Mouse (Mus musculus) megakaryocyte, embryonic 14.5 days (primary cell): ENCODE measurements at regions not wholly inside any gene's neighbourhood (a gene's known extent, or its start where the extent isn't known, plus 50 kb on each side); places are given as distances from the start of the nearest gene placed in this dataset.

Experiments used
- H3K27me3 ChIP-seq: replicated peaks from 2 replicates; pipeline ENCODE3; 2012; ENCODE audit warnings: inconsistent platforms
- H3K36me3 ChIP-seq: replicated peaks from 2 replicates; pipeline ENCODE3; 2012; ENCODE audit warnings: low read length, inconsistent platforms, mixed read lengths
- H3K4me1 ChIP-seq: 2 replicates; pipeline ENCODE4 v1.6.1; 2012; ENCODE audit warnings: inconsistent platforms
- H3K4me3 ChIP-seq: replicated peaks from 2 replicates; pipeline ENCODE3; 2012; ENCODE audit warnings: moderate library complexity, mild to moderate bottlenecking, inconsistent platforms
- H3K9me3 ChIP-seq: 2 replicates; pipeline ENCODE4 v1.6.1; 2012; ENCODE audit warnings: inconsistent platforms
- FLI1 ChIP-seq: IDR thresholded peaks from 2 replicates; pipeline ENCODE4 v1.6.1; 2012; ENCODE audit warnings: low read length, inconsistent platforms, mixed read lengths
- GATA1 ChIP-seq: IDR thresholded peaks from 3 replicates; pipeline ENCODE4 v1.6.1; 2012; ENCODE audit warnings: mixed read lengths, low read length, inconsistent platforms, borderline replicate concordance

GRCm38 (mm10) chr12:54459462-54460134, 196.8 kb downstream of the Sptssa start:
- H3K36me3 ChIP-seq, result no peaks in the 10 kb centered on the region
- peaks cover 2% of the 10 kb centered on the region for H3K27me3 ChIP-seq
- peak overlapping the region; percentile 81 for H3K4me3 ChIP-seq
- no peaks in the 10 kb centered on the region for H3K9me3 ChIP-seq
- H3K4me1 ChIP-seq, result peaks cover 23% of the 10 kb centered on the region
- TF ChIP-seq GATA1, result no peak
- TF ChIP-seq FLI1, result no peak

GRCm38 (mm10) chr12:54456731-54457130, 199.6 kb downstream of the Sptssa start:
- Histone ChIP-seq H3K4me1 (peaks cover 24% of the 10 kb centered on the region), H3K4me3 (no peak overlapping the region), H3K9me3 (no peaks in the 10 kb centered on the region), H3K27me3 (peaks cover 2% of the 10 kb centered on the region), H3K36me3 (no peaks in the 10 kb centered on the region)
- TF ChIP-seq FLI1, result no peak
- no peak for TF ChIP-seq GATA1

- no peak overlapping the region for H3K4me3 ChIP-seq
- H3K9me3 ChIP-seq, result no peaks in the 10 kb centered on the region
- peaks cover 15% of the 10 kb centered on the region for H3K4me1 ChIP-seq
- TF ChIP-seq GATA1 (no peak), FLI1 (no peak)
- no peaks in the 10 kb centered on the region for H3K36me3 ChIP-seq
- peaks cover 3% of the 10 kb centered on the region for H3K27me3 ChIP-seq
Measured at GRCm38 (mm10) chr12:54454606-54455005, 201.8 kb downstream of the Sptssa start.

DNA sequence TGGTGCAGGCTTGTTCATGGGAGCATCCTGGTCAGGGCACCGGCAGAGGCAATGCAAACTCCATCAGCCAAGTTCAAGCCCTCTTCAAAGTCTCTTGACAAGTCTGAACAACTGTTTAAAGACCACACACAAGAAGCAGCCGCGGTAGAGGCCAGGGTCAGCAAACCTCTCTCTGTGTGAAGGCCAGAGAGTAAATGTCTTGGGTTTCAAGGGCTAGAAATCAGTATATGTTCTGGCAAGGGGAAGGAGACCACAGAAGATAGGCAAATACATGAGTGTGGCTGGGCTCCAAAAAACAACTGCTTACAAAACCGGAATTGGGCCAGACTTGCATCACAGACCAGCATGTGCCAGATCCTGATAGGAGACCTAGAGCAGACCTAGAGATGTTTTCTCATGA, 203.0 kb downstream of the Sptssa start:
- Histone ChIP-seq H3K36me3 (no peaks in the 10 kb centered on the region), H3K4me1 (peaks cover 6% of the 10 kb centered on the region), H3K9me3 (no peaks in the 10 kb centered on the region), H3K27me3 (peaks cover 3% of the 10 kb centered on the region), H3K4me3 (no peak overlapping the region)
- no peak for TF ChIP-seq GATA1
- no peak for TF ChIP-seq FLI1

GRCm38 (mm10) chr12:54450369-54450768, 206.0 kb downstream of the Sptssa start:
- TF ChIP-seq GATA1 (no peak), FLI1 (no peak)
- H3K36me3 ChIP-seq, result no peaks in the 10 kb centered on the region

DNA sequence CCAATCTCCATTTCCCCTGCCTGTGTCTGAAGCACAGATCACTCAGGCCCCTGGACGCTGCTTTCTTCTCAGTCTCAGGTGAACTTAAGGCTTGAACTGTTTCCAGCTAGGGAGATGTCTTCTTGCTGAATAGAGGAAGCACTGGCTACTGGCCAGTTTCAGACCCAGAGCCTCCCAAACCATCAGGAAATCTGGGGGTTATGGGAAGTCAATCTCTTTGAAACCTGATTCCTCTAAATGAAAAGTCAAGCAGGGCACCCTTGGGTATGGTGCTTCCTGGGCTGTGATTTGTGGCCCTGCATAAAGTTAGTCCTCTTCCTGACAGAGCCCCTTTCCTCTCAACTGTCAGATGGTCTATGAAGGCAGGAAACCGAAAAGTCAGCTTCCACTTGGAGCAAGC, 208.2 kb downstream of the Sptssa start:
- no peak for TF ChIP-seq GATA1
- Histone ChIP-seq H3K4me1 (peaks cover 5% of the 10 kb centered on the region), H3K36me3 (no peaks in the 10 kb centered on the region), H3K4me3 (no peak overlapping the region), H3K9me3 (no peaks in the 10 kb centered on the region), H3K27me3 (peaks cover 5% of the 10 kb centered on the region)

More at GRCm38 (mm10) chr12:54450369-54450768, 206.0 kb downstream of the Sptssa start:
- Histone ChIP-seq H3K27me3 (peaks cover 3% of the 10 kb centered on the region), H3K9me3 (no peaks in the 10 kb centered on the region), H3K4me1 (peaks cover 6% of the 10 kb centered on the region), H3K4me3 (no peak overlapping the region)

DNA sequence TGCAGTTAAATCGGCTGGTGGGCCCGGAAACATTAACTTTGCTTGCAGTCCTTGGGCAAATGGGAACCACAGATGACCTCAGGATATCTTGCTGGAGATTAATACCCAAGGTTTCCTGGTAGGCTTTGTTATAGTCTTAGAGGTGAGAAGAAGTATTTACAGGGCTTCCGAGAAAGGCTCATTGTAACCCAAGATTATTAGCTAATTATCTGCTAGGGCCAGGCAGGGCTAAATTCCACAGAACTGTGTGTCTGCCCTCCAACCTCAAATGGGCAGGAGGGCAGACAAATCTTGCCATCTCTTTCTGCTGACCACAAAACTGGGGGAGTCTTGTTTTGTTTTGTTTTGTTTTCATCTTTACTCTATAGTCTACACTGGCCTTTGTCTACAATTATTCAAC, 209.0 kb downstream of the Sptssa start:
- Histone ChIP-seq H3K4me3 (no peak overlapping the region), H3K27me3 (peaks cover 4% of the 10 kb centered on the region), H3K9me3 (no peaks in the 10 kb centered on the region), H3K36me3 (no peaks in the 10 kb centered on the region), H3K4me1 (no peaks in the 10 kb centered on the region)
- TF ChIP-seq GATA1 (no peak), FLI1 (no peak)

DNA sequence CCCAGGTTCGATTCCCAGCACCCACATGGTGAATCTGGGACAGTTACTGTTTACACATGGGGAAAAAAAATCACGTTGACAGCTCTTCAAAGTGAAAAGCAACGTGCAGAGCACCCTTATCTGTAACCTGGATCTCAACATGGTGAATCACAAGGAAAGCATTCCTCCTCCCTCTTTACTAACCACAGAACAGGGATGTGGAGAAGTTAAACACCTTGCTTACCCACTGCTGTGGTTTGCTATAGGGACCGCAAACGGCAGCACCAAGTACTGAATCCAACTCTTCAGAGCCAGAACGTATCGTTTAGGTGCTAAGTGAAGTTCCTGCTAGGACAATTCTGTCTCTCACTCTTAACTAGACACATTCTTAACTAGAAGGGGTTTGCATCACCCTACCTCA, 210.0 kb downstream of the Sptssa start:
- H3K4me3 ChIP-seq, result no peak overlapping the region
- H3K9me3 ChIP-seq, result no peaks in the 10 kb centered on the region
- no peaks in the 10 kb centered on the region for H3K4me1 ChIP-seq
- H3K27me3 ChIP-seq, result peaks cover 4% of the 10 kb centered on the region
- no peaks in the 10 kb centered on the region for H3K36me3 ChIP-seq
- TF ChIP-seq GATA1 (no peak), FLI1 (no peak)

DNA sequence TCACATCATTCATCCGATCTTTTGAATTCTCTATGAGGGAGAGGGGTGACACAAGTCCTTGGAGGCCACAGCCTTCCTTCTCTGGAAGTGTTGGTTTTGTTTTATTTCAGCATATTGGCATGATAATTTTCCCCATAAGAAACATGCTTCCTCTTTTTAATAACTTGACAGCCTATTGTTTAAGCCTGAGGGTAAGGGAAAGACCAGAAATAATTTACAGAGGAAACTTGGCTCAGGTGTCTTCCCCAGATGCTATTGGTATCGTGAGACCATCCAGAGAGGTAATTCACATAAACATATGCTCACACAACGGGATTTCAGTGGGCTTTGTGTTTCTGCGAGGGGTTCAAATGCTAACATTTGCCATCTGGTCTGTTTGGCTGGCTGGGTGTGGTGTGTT, 212.0 kb downstream of the Sptssa start:
- Histone ChIP-seq H3K4me1 (no peaks in the 10 kb centered on the region), H3K9me3 (no peaks in the 10 kb centered on the region), H3K36me3 (no peaks in the 10 kb centered on the region), H3K27me3 (peaks cover 2% of the 10 kb centered on the region), H3K4me3 (no peak overlapping the region)
- TF ChIP-seq FLI1 (no peak), GATA1 (no peak)

DNA sequence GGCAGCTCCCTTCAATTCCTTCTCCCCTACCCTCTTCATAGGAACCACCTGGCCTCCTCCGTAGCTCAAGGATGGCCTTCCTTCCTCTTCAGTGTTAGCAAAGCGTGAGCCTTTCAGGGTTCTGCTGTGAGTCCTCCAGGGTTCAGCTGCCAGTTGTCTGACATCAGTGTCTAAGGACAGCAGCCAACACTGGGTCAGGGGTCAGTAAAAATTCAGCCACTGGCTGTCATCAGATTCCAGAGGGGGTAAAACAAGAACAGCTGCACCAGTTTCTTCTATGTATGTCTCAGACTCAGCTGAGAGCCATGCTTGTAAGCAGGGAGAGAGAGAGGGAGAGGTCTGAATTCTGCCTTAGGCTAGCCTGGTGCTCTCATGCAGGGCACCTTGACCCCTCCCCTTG, 213.1 kb downstream of the Sptssa start:
- Histone ChIP-seq H3K9me3 (no peaks in the 10 kb centered on the region), H3K27me3 (peaks cover 2% of the 10 kb centered on the region), H3K4me3 (no peak overlapping the region), H3K4me1 (no peaks in the 10 kb centered on the region), H3K36me3 (no peaks in the 10 kb centered on the region)
- TF ChIP-seq GATA1, result no peak
- no peak for TF ChIP-seq FLI1

DNA sequence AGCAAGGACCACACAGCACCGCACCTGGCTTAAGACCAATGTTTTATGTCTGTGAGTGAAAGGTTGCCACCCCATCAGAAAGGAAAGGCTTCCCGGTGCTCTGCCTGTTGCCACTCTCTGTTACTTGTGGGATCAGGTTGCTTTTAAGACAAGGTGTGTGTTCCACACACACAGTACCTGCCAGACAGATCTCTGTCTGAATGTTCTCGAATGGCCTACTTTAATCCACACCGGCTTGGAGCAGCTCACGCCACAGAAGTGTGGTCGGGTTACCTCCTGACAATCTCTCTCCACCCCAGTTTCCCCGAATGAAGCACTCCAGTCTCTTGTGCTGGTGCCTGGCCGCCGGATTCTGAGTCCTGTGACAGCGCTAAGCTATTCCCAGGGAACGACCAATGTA, 214.0 kb downstream of the Sptssa start:
- TF ChIP-seq FLI1, result no peak
- no peak for TF ChIP-seq GATA1
- Histone ChIP-seq H3K4me3 (no peak overlapping the region), H3K27me3 (peaks cover 2% of the 10 kb centered on the region), H3K9me3 (no peaks in the 10 kb centered on the region), H3K4me1 (no peaks in the 10 kb centered on the region), H3K36me3 (no peaks in the 10 kb centered on the region)
